Comparison of ENCODE assay signal across 10 mouse cellular contexts in genomic region chr11:60934795-60935194, GRCm38 (mm10). TPM values are rescaled to one million over a fixed set of nuclear protein-coding genes. Genes with fewer than 3 reads are reported as not detected.
DNase-seq lines count a peak whose midpoint lies in the region; ATAC-seq and TF ChIP-seq lines count a peak whose summit lies in the region.
"Had no signal": no experiment of that assay in that cellular context is flagged by ENCODE, and none has a peak within 500 bp of the region (broad histone marks: within the 10 kb centered on the region; RNA-seq: fewer than 3 reads in every experiment).

No protein-coding gene starts in this region.

- 0 out of 2 replicates have a peak overlapping the region, but pooled peaks have one; percentile 15 for H3K9ac ChIP-seq in embryonic facial prominence, embryonic 12.5 days
- H3K9ac ChIP-seq in liver, embryonic 14.5 days (replicated peaks): peak overlapping the region; percentile 79

- no peaks in the 10 kb centered on the region for H3K9me3 ChIP-seq in embryonic facial prominence, embryonic 12.5 days
- no peaks in the 10 kb centered on the region for H3K9me3 ChIP-seq in embryonic facial prominence, embryonic 10.5 days
- H3K9me3 ChIP-seq in liver, embryonic 14.5 days (ENCODE audit: control insufficient read depth, low read length): no peaks in the 10 kb centered on the region
- H3K9me3 ChIP-seq: midbrain, embryonic 10.5 days had no signal

- no peaks in the 10 kb centered on the region for H3K27me3 ChIP-seq in embryonic facial prominence, embryonic 12.5 days
- H3K27me3 ChIP-seq in embryonic facial prominence, embryonic 10.5 days (replicated peaks; ENCODE audit: low read depth, poor library complexity, severe bottlenecking): peaks cover 8% of the 10 kb centered on the region; the same call in 1 of the 2 replicates
- no peaks in the 10 kb centered on the region for H3K27me3 ChIP-seq in C2C12 (ENCODE audit: control insufficient read depth, insufficient read depth, insufficient read length)
- no peaks in the 10 kb centered on the region for H3K27me3 ChIP-seq in liver, embryonic 14.5 days (ENCODE audit: control insufficient read depth, insufficient read depth, low read length)

- TF ChIP-seq EP300 in liver, embryonic 14.5 days (IDR thresholded peaks at IDR 0.05; ENCODE audit: low read depth): no peak

- no peak for TF ChIP-seq CTCF in C2C12 (IDR thresholded peaks at IDR 0.05; ENCODE audit: control insufficient read depth, insufficient read depth, insufficient read length)
- no peak for TF ChIP-seq CTCF in liver, embryonic 14.5 days (IDR thresholded peaks at IDR 0.05; ENCODE audit: low read depth)

- DNase-seq in embryonic facial prominence, embryonic 10.5 days (ENCODE audit: low spot score): no peak
- DNase-seq in kidney, adult 9 months: peak; percentile 43
- no peak for DNase-seq in kidney, postnatal 4 days
- DNase-seq in liver, embryonic 14.5 days (ENCODE audit: low read depth in 3 of 3, low spot score in 3 of 3): no peak
- DNase-seq: cerebellum, adult 9-10 months had no signal

- H3K27ac ChIP-seq in embryonic facial prominence, embryonic 12.5 days: no peak overlapping the region
- H3K27ac ChIP-seq in embryonic facial prominence, embryonic 10.5 days (replicated peaks): no peak overlapping the region
- H3K27ac ChIP-seq in liver, embryonic 14.5 days: peak overlapping the region; percentile 99
- H3K27ac ChIP-seq: midbrain, embryonic 10.5 days had no signal

- peaks cover 30% of the 10 kb centered on the region for H3K4me1 ChIP-seq in embryonic facial prominence, embryonic 12.5 days
- H3K4me1 ChIP-seq in embryonic facial prominence, embryonic 10.5 days: peaks cover 56% of the 10 kb centered on the region
- H3K4me1 ChIP-seq in liver, embryonic 14.5 days (replicated peaks; ENCODE audit: control insufficient read depth in 2 of 2, insufficient read depth in 2 of 2, low read length in 1 of 2): peaks cover 54 to 66% of the 10 kb centered on the region in 2 experiments

- H3ac ChIP-seq in C2C12 (ENCODE audit: control insufficient read depth, insufficient read length, low read depth): peak overlapping the region; percentile 52

- no peaks in the 10 kb centered on the region for H3K36me3 ChIP-seq in embryonic facial prominence, embryonic 12.5 days
- H3K36me3 ChIP-seq in embryonic facial prominence, embryonic 10.5 days (replicated peaks): peaks cover 32% of the 10 kb centered on the region
- peaks cover 50% of the 10 kb centered on the region for H3K36me3 ChIP-seq in C2C12 (ENCODE audit: control insufficient read depth, insufficient read depth)
- H3K36me3 ChIP-seq in liver, embryonic 14.5 days (replicated peaks; ENCODE audit: control insufficient read depth, insufficient read depth, low read depth): peaks cover 22% of the 10 kb centered on the region

- 91% methylated on average over 2 of the region's 2 CpGs for WGBS in embryonic facial prominence, embryonic 12.5 days
- 86% methylated on average over 2 of the region's 2 CpGs for WGBS in embryonic facial prominence, embryonic 10.5 days
- WGBS in liver, embryonic 14.5 days (ENCODE audit: insufficient replicate concordance): 26% methylated on average over 2 of the region's 2 CpGs

- H3K79me2 ChIP-seq in C2C12 (ENCODE audit: control insufficient read depth, insufficient read depth): peaks cover 98% of the 10 kb centered on the region

- H3K79me3 ChIP-seq in C2C12 (ENCODE audit: low read depth): peaks cover 80% of the 10 kb centered on the region

- no peak for ATAC-seq in embryonic facial prominence, embryonic 12.5 days (ENCODE audit: insufficient number of reproducible peaks, insufficient read depth, low FRiP score, low TSS enrichment)
- no peak for ATAC-seq in liver, embryonic 14.5 days (ENCODE audit: insufficient read depth)
- no peak for ATAC-seq in megakaryocyte progenitor cell, adult 5-6 weeks (replicated peaks; ENCODE audit: poor library complexity)
- ATAC-seq in megakaryocyte-erythroid progenitor cell, adult 5-6 weeks (replicated peaks; ENCODE audit: low FRiP score, low TSS enrichment, poor library complexity, severe bottlenecking): no peak

- H3K4me2 ChIP-seq in embryonic facial prominence, embryonic 12.5 days (replicated peaks): no peak overlapping the region
- peak overlapping the region; percentile 77 for H3K4me2 ChIP-seq in liver, embryonic 14.5 days (ENCODE audit: low read depth)

- H3K4me3 ChIP-seq in embryonic facial prominence, embryonic 12.5 days: no peak overlapping the region
- H3K4me3 ChIP-seq in embryonic facial prominence, embryonic 10.5 days: no peak overlapping the region
- no peak overlapping the region for H3K4me3 ChIP-seq in C2C12 (ENCODE audit: insufficient read depth, poor library complexity, severe bottlenecking)
- H3K4me3 ChIP-seq in liver, embryonic 14.5 days (ENCODE audit: insufficient read depth in 1 of 2, low read depth in 2 of 2, low read length in 2 of 2): peak overlapping the region; percentile 45 to 54

TF ChIP-seq in C2C12, 6 proteins besides CTCF, POLR2A, EP300 and RAD21:
- TF ChIP-seq MAX (IDR thresholded peaks at IDR 0.05) (peak; percentile 8), CEBPB (IDR thresholded peaks at IDR 0.05; ENCODE audit: low read depth) (no peak), MYOG (IDR thresholded peaks at IDR 0.05; ENCODE audit: control insufficient read depth, extremely low read depth, insufficient read length) (no peak), MYOD1 (IDR thresholded peaks at IDR 0.05; ENCODE audit: control insufficient read depth, insufficient read length, low read depth) (peak; percentile 23)

RNA-seq across cellular contexts. Expression of gene Map2k3, which starts 3.0 kb away (rescaled TPM):
- polyA plus RNA-seq in embryonic facial prominence, embryonic 12.5 days (2016; fragmentation: Nextera tagmentation; extraction: Ambion mirVana): 89.4 and 92.9 TPM in 2 replicates
- 79.7 and 87.1 TPM in 2 replicates for polyA plus RNA-seq in embryonic facial prominence, embryonic 10.5 days (2016; fragmentation: Nextera tagmentation; extraction: Ambion mirVana)
- polyA plus RNA-seq in C2C12 (2012; fragmentation: generic; extraction: Trizol): 183 TPM
- 37.0 and 44.7 TPM in 2 replicates for polyA plus RNA-seq in liver, embryonic 14.5 days (2012; rRNA removed)
- polyA plus RNA-seq in liver, embryonic 14.5 days (2014; fragmentation: Nextera tagmentation; extraction: Ambion mirVana): 100 and 124 TPM in 2 replicates
- 29.9 and 32.7 TPM in 2 replicates for total RNA-seq in megakaryocyte progenitor cell, adult 5-6 weeks (2015)
- 13.5 and 17.5 TPM in 2 replicates for total RNA-seq in megakaryocyte progenitor cell, adult 5-6 weeks (2017)
- 46.0 and 52.1 TPM in 2 replicates for total RNA-seq in megakaryocyte-erythroid progenitor cell, adult 5-6 weeks (2014; fragmentation: Nextera tagmentation)
- 13.5 and 19.1 TPM in 2 replicates for total RNA-seq in megakaryocyte-erythroid progenitor cell, adult 5-6 weeks (2017)

RNA-seq across cellular contexts. Expression of gene Natd1, which starts 20.2 kb away (rescaled TPM):
- polyA plus RNA-seq in embryonic facial prominence, embryonic 12.5 days (2016; fragmentation: Nextera tagmentation; extraction: Ambion mirVana): 20.0 and 20.4 TPM in 2 replicates
- polyA plus RNA-seq in embryonic facial prominence, embryonic 10.5 days (2016; fragmentation: Nextera tagmentation; extraction: Ambion mirVana): 17.6 and 19.9 TPM in 2 replicates
- 8.4 TPM for polyA plus RNA-seq in C2C12 (2012; fragmentation: generic; extraction: Trizol)
- 10.7 and 14.0 TPM in 2 replicates for polyA plus RNA-seq in liver, embryonic 14.5 days (2012; rRNA removed)
- 11.1 and 15.0 TPM in 2 replicates for polyA plus RNA-seq in liver, embryonic 14.5 days (2014; fragmentation: Nextera tagmentation; extraction: Ambion mirVana)
- 2.2 and 2.3 TPM in 2 replicates for total RNA-seq in megakaryocyte progenitor cell, adult 5-6 weeks (2015)
- total RNA-seq in megakaryocyte progenitor cell, adult 5-6 weeks (2017): 0.67 and 0.98 TPM in 2 replicates
- 5.8 and 9.2 TPM in 2 replicates for total RNA-seq in megakaryocyte-erythroid progenitor cell, adult 5-6 weeks (2014; fragmentation: Nextera tagmentation)
- 1.4 and 2.2 TPM in 2 replicates for total RNA-seq in megakaryocyte-erythroid progenitor cell, adult 5-6 weeks (2017)

RNA-seq across cellular contexts. Expression of gene Tmem11, which starts 55.7 kb away (rescaled TPM):
- 55.2 and 59.3 TPM in 2 replicates for polyA plus RNA-seq in embryonic facial prominence, embryonic 12.5 days (2016; fragmentation: Nextera tagmentation; extraction: Ambion mirVana)
- 69.5 and 71.6 TPM in 2 replicates for polyA plus RNA-seq in embryonic facial prominence, embryonic 10.5 days (2016; fragmentation: Nextera tagmentation; extraction: Ambion mirVana)
- 61.5 TPM for polyA plus RNA-seq in C2C12 (2012; fragmentation: generic; extraction: Trizol)
- polyA plus RNA-seq in liver, embryonic 14.5 days (2012; rRNA removed): 30.9 and 35.7 TPM in 2 replicates
- polyA plus RNA-seq in liver, embryonic 14.5 days (2014; fragmentation: Nextera tagmentation; extraction: Ambion mirVana): 25.1 and 27.5 TPM in 2 replicates
- total RNA-seq in megakaryocyte progenitor cell, adult 5-6 weeks (2015): 23.9 and 30.3 TPM in 2 replicates
- 66.9 and 71.3 TPM in 2 replicates for total RNA-seq in megakaryocyte progenitor cell, adult 5-6 weeks (2017)
- total RNA-seq in megakaryocyte-erythroid progenitor cell, adult 5-6 weeks (2014; fragmentation: Nextera tagmentation): 33.3 and 41.4 TPM in 2 replicates
- total RNA-seq in megakaryocyte-erythroid progenitor cell, adult 5-6 weeks (2017): 78.6 and 101 TPM in 2 replicates

Comparison
In these comparisons a context has a peak if more than half of its experiments do, and no peak if none do; other contexts are left out.
1. H3K4me3 ChIP-seq: peak in liver, embryonic 14.5 days (2 of 2); none in embryonic facial prominence, embryonic 12.5 days (single experiment), embryonic facial prominence, embryonic 10.5 days (single experiment) and C2C12 (single experiment).